Mouse (Mus musculus) neutrophil, adult 59 days (primary cell): Measurements from ENCODE around the gene Vmn2r55. TPM values are rescaled to one million over a fixed set of nuclear protein-coding genes. Genes with fewer than 3 reads are reported as not detected.

Experiments used
- total RNA-seq, 2 experiments: library from RNA; stranded (reverse); gene quantifications; 1 replicate in 1 of 2; 2 replicates in 1 of 2; pipeline ENCODE4 v1.2.4; 2023

Vmn2r55 gene
- not detected for total RNA-seq

DNA sequence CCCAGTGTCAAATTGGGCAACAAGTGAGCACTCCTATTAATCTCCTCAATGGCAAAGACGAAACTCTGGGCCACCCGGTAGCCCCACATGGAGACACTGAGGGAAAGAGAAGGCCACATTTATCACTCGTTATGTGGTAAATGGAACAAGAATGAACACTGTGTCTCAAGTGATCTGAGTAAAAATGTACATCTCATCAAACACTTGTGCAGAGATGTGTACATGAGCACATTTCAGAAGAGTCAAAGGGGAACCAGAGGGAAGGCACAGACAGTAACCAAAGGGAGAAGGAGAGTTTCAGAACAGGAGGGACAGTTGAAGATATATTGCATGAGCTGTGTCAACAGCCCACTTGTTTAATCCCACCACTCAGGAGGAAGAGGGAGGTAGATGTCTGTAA is at the start of gene Vmn2r55:
TSS of gene Vmn2r55 (minus strand) at position 101 of the 400 bp plus-strand sequence.

DNA sequence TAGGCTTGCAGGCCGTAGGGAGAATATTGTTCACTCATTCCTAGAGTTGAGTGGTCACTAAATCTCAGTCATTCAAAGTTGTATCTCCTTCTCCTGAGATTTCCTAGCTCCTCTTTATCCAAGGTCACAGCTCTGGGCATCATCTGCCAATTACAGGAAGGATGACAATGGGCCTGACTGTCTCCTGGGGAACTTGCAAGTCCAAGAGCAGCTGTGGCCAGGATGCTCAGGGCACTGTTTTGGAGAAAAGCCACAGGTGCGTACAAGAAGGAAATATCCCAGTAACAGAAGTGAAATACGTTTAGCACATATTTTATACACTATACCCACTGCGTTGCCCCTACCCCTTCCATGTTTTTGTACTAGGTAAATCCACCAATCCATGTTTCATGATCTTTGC is 44.6 kb downstream of the Vmn2r55 start, which contains the start of gene Vmn2r54:
TSS of gene Vmn2r54 (minus strand) at position 101 of the 400 bp plus-strand sequence.

DNA sequence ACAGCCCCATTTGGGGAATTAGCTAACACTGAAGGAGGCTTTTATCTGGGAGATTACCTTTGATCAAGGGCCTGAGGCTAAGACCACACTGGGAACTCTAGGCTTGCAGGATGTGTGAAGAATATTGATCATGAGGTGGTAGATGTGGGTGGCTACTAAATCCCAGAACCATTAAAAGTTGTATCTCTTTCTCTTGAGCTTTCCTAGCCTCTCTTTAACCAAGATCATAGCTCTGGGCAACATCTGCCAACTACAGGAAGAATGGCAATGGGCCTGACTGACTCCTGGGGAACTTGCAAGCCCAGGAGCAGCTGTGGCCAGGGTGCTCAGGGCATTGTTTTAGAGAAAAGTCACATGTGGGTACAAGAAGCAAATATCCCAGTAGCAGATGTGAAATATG is 76.1 kb downstream of the Vmn2r55 start, which contains the start of gene Vmn2r53:
TSS of gene Vmn2r53 (minus strand) at position 101 of the 400 bp plus-strand sequence.

Other genes starting within 250 kb of the Vmn2r55 start
- 1 to 10 TPM; 2.1 to 2.8 TPM for gene Zfp606, start 206.7 kb downstream of the Vmn2r55 start, total RNA-seq
- not detected for gene 2900092C05Rik, start 172.5 kb downstream of the Vmn2r55 start, total RNA-seq
- gene Vmn2r53, start 76.2 kb downstream of the Vmn2r55 start, total RNA-seq, result under 1 TPM; 0.02 to 0.04 TPM
- not detected for gene Vmn2r54, start 44.7 kb downstream of the Vmn2r55 start, total RNA-seq
- not detected for gene Vmn2r56, start 50.0 kb upstream of the Vmn2r55 start, total RNA-seq
- 1 to 10 TPM; 2.6 to 3.1 TPM for gene Zscan18, start 118.6 kb upstream of the Vmn2r55 start, total RNA-seq
- 1 to 10 TPM; 2.5 to 2.7 TPM for gene Zfp329, start 133.9 kb upstream of the Vmn2r55 start, total RNA-seq
- 10 to 100 TPM; 29.5 to 30.2 TPM for gene Zfp110, start 149.8 kb upstream of the Vmn2r55 start, total RNA-seq
- 1 to 10 TPM; 1.5 to 1.8 TPM for gene Zfp128, start 196.2 kb upstream of the Vmn2r55 start, total RNA-seq
- 1 to 10 TPM; 5.1 to 6.0 TPM for gene Zscan22, start 212.8 kb upstream of the Vmn2r55 start, total RNA-seq
- 100 to 1,000 TPM; 728 to 811 TPM for gene Rps5, start 237.3 kb upstream of the Vmn2r55 start, total RNA-seq
- gene Rnf225, start 242.4 kb upstream of the Vmn2r55 start, total RNA-seq, result under 1 TPM; 0.18 to 0.38 TPM